Mouse (Mus musculus) brain, embryonic 18.5 days (tissue): ENCODE data around the gene Tcea2.

Source experiments
- DNase-seq: peaks from one replicate; pipeline ENCODE4 v3.0.0-alpha.2; 2012; ENCODE audit warnings: low read depth, low spot score

Tcea2 gene

GRCm38 (mm10) chr2:181679951-181680715 lies at the start of gene Tcea2:
Gene Tcea2, plus strand, starts transcription at chr2:181680310.
- DNase-seq = no peak

GRCm38 (mm10) chr2:181632624-181633023 lies 47.5 kb upstream of the Tcea2 start:
- DNase-seq = no peak

GRCm38 (mm10) chr2:181635865-181636264 lies 44.2 kb upstream of the Tcea2 start:
- DNase-seq = no peak

- DNase-seq = no peak
Measured at GRCm38 (mm10) chr2:181644361-181644760, 35.7 kb upstream of the Tcea2 start.

- DNase-seq = no peak
Measured at GRCm38 (mm10) chr2:181645666-181646065, 34.4 kb upstream of the Tcea2 start.

GRCm38 (mm10) chr2:181646626-181647472 lies 33.3 kb upstream of the Tcea2 start:
- no peak for DNase-seq

GRCm38 (mm10) chr2:181648926-181649325 lies 31.2 kb upstream of the Tcea2 start:
- no peak for DNase-seq

GRCm38 (mm10) chr2:181653065-181653464 lies 27.0 kb upstream of the Tcea2 start:
- DNase-seq = no peak

GRCm38 (mm10) chr2:181653523-181653922 lies 26.6 kb upstream of the Tcea2 start:
- no peak for DNase-seq

- no peak for DNase-seq
Measured at GRCm38 (mm10) chr2:181656734-181657133, 23.4 kb upstream of the Tcea2 start, which contains the start of gene Gm29797. Gene Gm29797, plus strand, starts transcription at chr2:181657034.

GRCm38 (mm10) chr2:181657441-181657840 lies 22.7 kb upstream of the Tcea2 start:
- no peak for DNase-seq

- DNase-seq = no peak
Measured at GRCm38 (mm10) chr2:181658528-181658927, 21.6 kb upstream of the Tcea2 start.

GRCm38 (mm10) chr2:181658930-181659555 lies 21.1 kb upstream of the Tcea2 start:
- no peak for DNase-seq

- DNase-seq = no peak
Measured at GRCm38 (mm10) chr2:181659609-181660055, 20.5 kb upstream of the Tcea2 start.

- no peak for DNase-seq
Measured at GRCm38 (mm10) chr2:181662620-181663297, 17.4 kb upstream of the Tcea2 start.

GRCm38 (mm10) chr2:181663298-181663630 lies 16.8 kb upstream of the Tcea2 start:
- DNase-seq = no peak

GRCm38 (mm10) chr2:181670285-181670912 lies 9.7 kb upstream of the Tcea2 start:
- DNase-seq = no peak

- no peak for DNase-seq
Measured at GRCm38 (mm10) chr2:181670913-181671311, 9.2 kb upstream of the Tcea2 start.

- no peak for DNase-seq
Measured at GRCm38 (mm10) chr2:181671326-181671725, 8.8 kb upstream of the Tcea2 start, which contains the start of gene Sox18. Gene Sox18, minus strand, starts transcription at chr2:181671640.

- no peak for DNase-seq
Measured at GRCm38 (mm10) chr2:181671984-181672383, 8.1 kb upstream of the Tcea2 start.

GRCm38 (mm10) chr2:181673501-181673900 lies 6.6 kb upstream of the Tcea2 start:
- no peak for DNase-seq
